Mouse (Mus musculus): Measurements from ENCODE around the gene Bin2.

Bin2 gene

GRCm38 (mm10) chr15:100669337-100669736 is at the start of gene Bin2:
TSS of gene Bin2 (minus strand) at chr15:100669553.
- no peak for DNase-seq (ENCODE audit: low spot score)

DNA sequence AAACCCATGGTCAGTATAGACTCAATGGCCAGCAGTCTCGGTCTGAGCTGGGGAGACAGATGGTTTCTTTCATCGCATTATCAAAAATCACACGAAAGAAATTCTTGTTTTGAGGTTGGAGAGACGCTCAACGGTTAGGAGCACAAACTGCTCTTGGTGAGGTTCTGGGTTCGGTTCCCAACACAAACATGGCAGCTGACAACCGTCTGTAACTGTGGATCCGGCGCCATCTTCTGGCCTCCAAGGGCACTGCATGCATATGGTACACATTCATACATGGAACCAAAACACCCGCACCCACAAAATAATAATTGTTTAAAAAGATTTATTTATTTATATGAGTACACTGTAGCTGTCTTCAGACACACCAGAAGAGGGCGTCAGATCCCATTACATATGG is 49.2 kb upstream of the Bin2 start:
- no peak for DNase-seq (ENCODE audit: low spot score)

GRCm38 (mm10) chr15:100717933-100718332 is 48.6 kb upstream of the Bin2 start:
- DNase-seq (ENCODE audit: low spot score), result no peak

- no peak for DNase-seq (ENCODE audit: low spot score)
Observed at GRCm38 (mm10) chr15:100715399-100715993, 46.1 kb upstream of the Bin2 start.

GRCm38 (mm10) chr15:100714470-100714869 is 45.1 kb upstream of the Bin2 start:
- DNase-seq (ENCODE audit: low spot score), result no peak

DNA sequence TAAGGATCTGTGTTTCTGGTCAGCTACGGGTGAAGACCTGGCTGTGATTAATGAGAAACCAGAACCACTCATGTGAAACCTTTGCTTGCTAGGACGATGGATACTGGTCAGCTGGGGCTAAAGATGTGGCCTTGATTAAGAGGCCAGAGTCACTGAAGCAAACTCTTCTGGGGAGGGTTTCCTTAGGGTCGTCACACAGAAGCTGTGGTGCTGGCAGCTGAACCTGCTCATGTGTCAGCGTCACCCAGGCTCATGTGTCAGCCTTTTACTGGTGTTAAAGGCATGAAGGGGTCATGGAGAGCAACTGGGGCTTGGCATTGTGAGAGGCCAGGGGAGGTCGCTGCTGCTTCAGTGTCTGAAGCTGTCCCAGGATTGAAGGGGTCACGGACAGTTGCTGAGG is 41.5 kb upstream of the Bin2 start:
- DNase-seq (ENCODE audit: low spot score), result no peak

GRCm38 (mm10) chr15:100708433-100709078 is 39.2 kb upstream of the Bin2 start:
- no peak for DNase-seq (ENCODE audit: low spot score)

GRCm38 (mm10) chr15:100706226-100706625 is 36.9 kb upstream of the Bin2 start:
- no peak for DNase-seq (ENCODE audit: low spot score)

GRCm38 (mm10) chr15:100705376-100705775 is 36.0 kb upstream of the Bin2 start:
- no peak for DNase-seq (ENCODE audit: low spot score)

DNA sequence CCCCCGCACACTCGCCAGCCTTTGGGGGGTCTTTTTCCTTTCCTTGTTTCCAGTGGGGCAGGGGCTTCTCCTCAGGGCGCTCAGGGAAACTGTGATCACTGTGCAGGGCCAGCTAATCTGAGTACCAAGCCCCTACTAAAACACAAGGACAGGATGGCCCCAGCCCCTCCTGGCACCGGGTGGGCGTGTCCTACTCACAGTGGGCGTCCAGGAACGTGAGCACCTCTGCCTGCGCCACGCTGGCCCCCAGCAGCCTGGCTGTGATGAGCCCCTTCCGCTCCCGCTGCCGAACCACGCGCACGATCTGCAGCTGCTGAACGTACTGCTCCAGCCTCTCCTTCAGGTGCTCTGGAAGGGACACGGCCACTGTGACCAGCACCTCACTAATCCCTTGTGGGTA is 34.6 kb upstream of the Bin2 start:
- DNase-seq (ENCODE audit: low spot score), result no peak

GRCm38 (mm10) chr15:100701856-100702255 is 32.5 kb upstream of the Bin2 start:
- DNase-seq (ENCODE audit: low spot score), result no peak

DNA sequence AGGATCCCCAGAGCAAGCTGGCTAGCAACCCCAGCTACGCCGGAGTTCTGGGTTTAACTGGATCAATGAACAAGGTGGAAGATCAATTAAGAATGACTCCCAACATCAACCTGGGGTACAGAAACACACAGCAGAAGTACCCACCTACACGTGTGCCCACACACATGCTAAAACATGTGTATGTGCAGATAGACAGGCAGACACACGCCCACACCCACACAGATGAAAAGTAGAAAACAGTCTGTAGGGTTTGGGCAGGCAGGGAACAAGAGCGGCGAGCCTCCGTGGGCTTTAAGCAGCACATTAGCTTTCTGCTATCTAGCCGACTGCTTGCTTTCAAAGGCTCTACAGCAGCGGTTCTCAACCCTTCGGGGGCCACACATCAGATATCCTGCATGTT is 31.8 kb upstream of the Bin2 start:
- no peak for DNase-seq (ENCODE audit: low spot score)

- no peak for DNase-seq (ENCODE audit: low spot score)
Observed at GRCm38 (mm10) chr15:100700424-100700823, 31.1 kb upstream of the Bin2 start.

- DNase-seq (ENCODE audit: low spot score), result no peak
Observed at GRCm38 (mm10) chr15:100699386-100699785, 30.0 kb upstream of the Bin2 start.

- DNase-seq (ENCODE audit: low spot score), result no peak
Observed at GRCm38 (mm10) chr15:100698078-100698477, 28.7 kb upstream of the Bin2 start.

DNA sequence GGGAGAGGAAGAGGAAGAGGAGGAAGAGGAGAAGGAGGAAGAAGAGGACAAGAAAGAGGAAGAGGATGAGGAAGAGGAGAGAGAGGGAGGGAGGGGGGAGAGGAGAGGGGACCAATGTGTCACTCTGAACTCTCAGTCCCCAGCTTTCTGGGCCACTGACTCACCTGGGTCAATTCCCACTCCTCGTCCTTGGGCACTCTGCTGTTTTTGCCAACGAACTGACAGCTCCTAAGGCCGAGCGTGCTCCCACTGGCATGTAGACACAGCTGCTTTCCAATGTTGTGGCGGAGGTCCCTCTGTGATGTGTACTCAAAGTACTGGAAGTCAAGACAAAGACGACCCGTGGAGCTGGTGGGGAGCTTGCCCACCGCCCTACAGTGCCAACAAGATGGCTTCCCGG is 25.1 kb upstream of the Bin2 start:
- DNase-seq (ENCODE audit: low spot score), result no peak

DNA sequence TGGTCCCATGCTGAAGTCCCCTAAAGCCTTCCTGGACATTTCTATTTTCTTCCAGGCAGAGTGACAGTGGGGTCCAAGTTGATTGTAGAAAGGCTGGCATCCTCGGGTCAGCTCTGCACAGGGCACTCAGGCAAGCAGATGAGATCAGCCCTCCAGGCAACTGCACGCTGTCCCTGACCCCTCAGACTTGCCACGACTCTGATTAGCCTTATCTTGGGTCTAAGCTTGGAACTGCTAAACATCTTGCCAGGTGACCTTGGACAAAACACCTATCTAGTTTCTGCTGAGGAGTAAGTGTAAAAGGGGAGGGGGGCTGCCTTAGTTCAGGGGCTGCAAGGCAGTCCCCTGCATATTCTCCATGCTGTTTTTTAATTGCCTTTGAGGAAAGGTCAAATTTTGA is 22.6 kb upstream of the Bin2 start:
- DNase-seq (ENCODE audit: low spot score), result no peak

DNA sequence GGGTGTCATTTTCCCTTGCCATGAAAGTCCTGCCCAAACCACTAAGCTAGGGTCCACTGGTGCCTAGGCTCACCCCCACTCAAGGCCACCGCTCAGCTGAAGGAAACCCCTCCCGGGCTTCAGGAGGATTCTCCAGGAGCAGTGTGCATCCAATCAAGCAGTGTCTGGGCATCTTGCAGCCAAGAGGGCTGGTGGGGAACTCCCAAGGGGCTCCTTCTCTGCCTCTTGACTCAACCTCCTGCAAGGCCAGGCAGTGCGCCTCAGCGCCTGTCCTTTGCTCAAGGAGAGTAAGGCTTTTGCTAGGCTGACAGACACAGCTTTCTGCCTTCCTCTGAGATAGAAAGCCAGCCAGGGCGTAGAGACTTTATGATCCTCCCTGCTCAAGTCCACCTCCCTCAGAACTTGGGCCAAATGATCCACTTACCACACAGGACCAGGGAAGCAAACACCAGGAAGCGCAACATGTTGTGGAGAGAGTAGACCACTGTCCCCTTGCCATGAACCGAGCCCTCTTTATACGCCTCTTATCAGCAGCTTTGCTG is 18.1 kb upstream of the Bin2 start, which contains the start of gene Cela1:
Gene Cela1 (minus strand): TSS at position 492 of the 542 bp plus-strand sequence.
- DNase-seq (ENCODE audit: low spot score), result no peak

DNA sequence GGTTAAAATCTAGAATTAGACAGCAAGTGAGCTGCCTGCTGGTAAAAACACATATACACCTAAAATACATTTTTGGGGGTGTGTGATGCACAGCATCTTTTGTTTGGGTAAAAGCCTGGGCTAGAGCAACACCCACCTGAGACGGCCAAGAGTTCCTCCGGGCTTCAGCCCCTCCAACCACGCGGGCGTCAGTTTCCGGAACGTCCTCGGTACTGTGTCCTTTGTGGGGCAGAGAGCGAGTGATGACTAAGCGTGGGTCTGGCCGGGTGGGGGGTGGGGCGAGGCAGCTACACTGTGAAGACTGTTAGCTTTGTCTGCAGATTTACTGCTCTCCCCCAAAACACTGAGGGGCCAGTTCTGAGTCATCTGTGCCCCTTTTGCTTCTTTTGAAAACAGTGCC is 17.6 kb upstream of the Bin2 start:
- DNase-seq (ENCODE audit: low spot score), result no peak

- no peak for DNase-seq (ENCODE audit: low spot score)
Observed at GRCm38 (mm10) chr15:100686434-100686833, 17.1 kb upstream of the Bin2 start.

- no peak for DNase-seq (ENCODE audit: low spot score)
Observed at GRCm38 (mm10) chr15:100685849-100686248, 16.5 kb upstream of the Bin2 start.

GRCm38 (mm10) chr15:100685255-100685654 is 15.9 kb upstream of the Bin2 start:
- DNase-seq (ENCODE audit: low spot score), result no peak

DNA sequence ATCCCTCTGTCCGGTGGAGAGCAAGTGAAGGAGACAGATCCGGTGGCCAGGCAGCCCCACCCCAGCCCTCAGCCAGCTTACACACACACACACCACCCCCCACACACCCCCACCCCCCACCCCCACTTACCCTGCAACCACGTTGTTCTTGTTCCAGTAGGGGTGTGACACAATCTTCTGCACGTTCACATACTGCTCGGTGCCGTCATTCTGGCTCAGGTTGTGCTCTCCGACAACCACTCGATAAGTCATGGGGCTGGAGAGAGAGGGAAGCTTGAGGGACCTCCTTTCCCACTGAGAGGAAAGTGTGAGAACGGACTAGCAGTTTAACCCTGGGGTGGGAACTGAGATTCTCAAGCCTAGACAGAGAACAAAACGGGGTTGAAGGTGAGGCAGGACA is 15.1 kb upstream of the Bin2 start:
- DNase-seq (ENCODE audit: low spot score), result no peak

DNA sequence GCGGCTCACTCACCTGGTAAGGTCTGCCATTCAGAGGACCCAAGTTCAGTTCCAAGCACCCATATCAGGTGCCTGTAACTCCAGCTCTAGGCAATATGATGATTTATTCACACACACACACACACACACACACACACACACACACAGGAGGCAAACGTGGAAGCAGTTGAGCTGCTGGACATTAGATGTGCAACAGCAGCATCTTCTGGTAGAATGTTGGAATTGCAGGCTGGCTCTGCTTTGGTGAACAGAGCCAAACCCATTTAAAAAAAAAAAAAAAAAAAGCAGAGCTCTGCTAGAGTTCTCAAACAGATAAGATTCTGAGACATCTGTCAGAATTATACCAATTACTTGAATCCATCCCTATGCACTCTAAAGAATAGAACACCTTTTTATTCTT is 13.7 kb upstream of the Bin2 start:
- peak; percentile 78 for DNase-seq (ENCODE audit: low spot score)

Data from yolk sac, embryonic 10.5 days (tissue).